Mouse (Mus musculus) CD4-positive, CD25-positive, alpha-beta regulatory T cell, adult 4 months (primary cell): ENCODE results near the gene Smim20. TPM values are rescaled to one million over a fixed set of nuclear protein-coding genes. Genes with fewer than 3 reads are reported as not detected.

Source experiments
- ATAC-seq: one replicate; pipeline ENCODE4 v1.8.0; 2017
- polyA plus RNA-seq, 2 experiments: library from polyadenylated mRNA; unstranded; fragments of 100-300 nt; shearing (Covaris generic); gene quantifications; one replicate each; pipeline ENCODE4 v1.2.1; 2017

Smim20 gene
- polyA plus RNA-seq = 100 to 1,000 TPM; 104 to 116 TPM

- peak; percentile 99 for ATAC-seq
Observed at GRCm38 (mm10) chr5:53266931-53267853, at the start of gene Smim20. Gene Smim20, plus strand, starts transcription at chr5:53267083.

DNA sequence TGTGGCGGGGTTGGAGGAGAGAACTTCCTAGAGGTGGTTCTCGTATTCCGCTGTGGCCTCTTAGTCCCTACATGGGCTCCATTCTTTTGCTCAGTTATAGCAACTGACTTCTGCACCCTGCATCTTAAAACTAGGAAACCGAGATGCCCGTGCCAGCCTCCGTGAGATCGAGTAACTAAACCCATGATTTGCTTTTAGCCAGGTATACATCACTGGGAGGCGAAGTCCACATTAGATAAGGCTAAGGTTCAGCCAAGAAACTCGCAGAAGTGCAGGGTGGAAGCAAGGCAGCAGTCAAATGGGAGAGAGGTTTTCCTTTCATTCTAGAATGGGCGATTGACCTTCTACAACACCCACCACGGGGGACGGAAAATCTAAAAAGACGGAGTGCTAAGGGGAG, 41.4 kb upstream of the Smim20 start:
- no peak for ATAC-seq

DNA sequence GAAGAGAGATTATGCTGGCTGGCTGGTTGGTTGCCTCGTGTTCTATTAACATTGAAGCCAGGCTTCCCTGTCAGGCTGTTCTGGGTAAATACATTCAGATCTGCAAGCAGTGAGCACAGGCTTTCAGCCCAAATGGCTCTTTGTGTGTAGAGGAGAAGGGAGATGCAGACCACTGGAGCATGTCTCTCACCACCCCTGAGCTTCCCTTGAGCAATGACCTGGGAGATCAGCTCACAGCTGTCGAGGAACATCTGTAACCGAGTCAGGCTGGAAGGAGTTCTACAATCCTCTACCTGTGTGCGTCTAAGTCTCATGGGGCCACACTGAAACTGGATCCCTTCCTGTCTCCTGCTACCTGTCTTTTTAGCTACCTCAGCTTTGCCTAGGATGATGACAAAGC, 36.3 kb upstream of the Smim20 start:
- ATAC-seq = no peak

GRCm38 (mm10) chr5:53235551-53235950, 31.3 kb upstream of the Smim20 start:
- no peak for ATAC-seq

DNA sequence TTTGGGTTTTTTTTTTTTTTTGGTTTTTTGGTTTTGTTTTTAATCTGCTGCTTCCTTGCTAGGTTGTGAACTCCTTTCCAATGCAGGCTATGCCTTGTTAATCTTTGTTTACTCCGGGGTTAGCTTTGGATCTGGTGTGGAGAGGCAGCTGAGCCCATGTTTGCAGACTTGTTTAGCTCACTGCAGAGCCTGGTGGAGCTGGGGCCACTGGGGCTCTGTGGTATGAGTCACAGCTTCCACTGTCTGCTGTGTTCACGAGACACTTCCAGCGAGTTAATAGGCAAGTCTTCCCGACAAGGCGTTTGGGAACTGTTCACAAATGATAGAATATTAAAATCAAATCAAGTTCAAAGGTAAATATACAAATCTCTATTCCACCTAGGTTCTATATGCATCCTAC, 30.7 kb upstream of the Smim20 start:
- ATAC-seq = no peak

DNA sequence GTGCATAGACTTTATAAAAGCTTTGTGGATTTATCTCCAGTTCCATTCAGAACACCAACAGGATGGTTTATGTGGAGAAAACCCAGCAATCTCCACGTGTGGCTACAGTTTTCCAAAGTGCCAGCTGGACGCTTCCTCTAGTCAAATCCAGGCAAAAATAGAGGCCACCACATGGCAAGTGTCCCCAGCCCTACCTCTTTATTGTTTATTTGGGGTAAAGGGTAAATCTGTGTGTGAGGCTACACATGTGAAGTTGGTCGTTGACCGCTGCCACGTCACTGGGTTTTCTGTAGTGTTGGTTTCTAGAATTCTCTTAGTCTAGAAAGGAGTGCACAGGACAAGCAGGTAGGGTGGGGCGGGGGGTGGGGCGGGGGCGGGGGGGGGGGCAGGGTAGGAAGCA, 30.1 kb upstream of the Smim20 start:
- no peak for ATAC-seq

- no peak for ATAC-seq
Observed at GRCm38 (mm10) chr5:53238761-53239160, 28.1 kb upstream of the Smim20 start.

GRCm38 (mm10) chr5:53239189-53239588, 27.7 kb upstream of the Smim20 start:
- ATAC-seq = no peak

DNA sequence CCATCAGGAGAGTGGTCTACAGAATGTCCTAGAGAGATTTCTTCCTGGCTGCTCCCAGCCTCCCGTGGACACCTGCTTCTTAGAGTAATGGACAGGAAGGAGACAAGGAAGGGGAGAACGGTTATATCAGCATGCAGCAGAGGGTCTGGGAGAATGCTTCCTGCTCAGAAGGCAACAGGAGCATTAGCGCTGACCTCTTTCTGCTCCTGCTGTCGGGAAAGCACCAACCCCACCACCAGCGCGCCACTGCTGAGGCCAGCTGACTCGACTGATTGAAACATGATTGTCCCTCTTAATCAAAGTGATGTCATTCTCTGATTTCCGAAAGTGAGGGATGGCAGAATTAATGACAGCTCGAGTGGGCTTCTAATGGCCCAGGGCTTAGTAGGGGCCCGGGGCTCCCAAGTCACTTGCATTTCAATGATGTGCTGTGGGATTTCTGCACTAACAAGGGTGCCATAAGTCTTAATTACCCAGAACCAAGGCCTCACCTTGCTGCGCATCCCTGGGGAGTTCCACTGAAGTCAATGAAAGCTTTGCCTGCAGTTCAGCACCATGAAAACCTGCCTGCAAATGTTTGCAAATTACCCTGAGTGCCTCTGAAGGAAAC, 26.9 kb upstream of the Smim20 start:
- no peak for ATAC-seq

DNA sequence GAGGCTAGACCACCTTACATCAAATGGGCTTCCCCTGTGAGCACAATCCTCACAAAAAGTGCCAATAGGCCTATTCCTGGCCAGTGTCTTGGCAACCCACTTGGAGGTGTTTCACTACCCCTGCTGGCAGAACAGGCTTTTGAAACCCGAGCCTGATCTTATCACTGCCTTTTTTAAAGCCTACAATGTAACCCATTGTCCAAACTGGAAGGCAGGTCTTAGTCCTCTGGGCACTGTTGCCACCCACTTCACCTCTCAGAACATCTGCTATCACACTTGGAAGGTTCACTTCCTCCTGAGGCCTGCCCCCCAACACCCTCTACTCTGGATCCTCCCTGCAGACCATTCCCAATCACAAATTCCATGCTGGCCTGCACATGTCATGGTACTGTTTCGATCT, 25.8 kb upstream of the Smim20 start:
- ATAC-seq = no peak

GRCm38 (mm10) chr5:53241963-53242362, 24.9 kb upstream of the Smim20 start:
- ATAC-seq = no peak

DNA sequence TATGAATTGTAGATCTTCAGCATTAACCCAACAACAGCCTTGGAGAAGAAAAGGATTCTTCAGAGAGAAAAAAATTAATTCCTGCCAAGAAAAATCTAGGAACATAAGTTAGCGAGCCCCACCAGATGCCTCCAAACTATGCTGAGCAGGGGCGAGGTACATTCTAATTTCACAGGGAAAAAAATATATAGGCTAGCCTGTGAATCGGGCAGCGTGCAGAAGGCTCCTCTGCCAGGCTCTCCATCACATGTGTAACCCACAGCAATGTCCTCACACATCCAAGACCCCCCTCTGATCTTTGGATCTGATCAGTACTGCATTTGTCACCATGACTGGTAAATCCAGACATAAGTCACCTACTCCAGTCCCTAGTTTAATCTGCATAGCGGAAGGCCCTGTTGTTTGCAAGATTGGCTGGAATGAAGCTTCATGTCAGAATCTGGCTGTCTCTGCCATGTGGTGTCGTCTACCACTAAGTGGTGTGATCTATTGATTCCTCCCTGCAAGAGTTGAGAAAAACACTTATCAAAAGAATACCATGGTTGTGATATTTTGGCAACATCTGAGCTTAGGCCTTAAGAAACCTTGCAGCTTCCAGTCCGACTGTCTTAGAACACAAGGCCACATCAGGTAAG, 23.9 kb upstream of the Smim20 start:
- no peak for ATAC-seq

GRCm38 (mm10) chr5:53243933-53244332, 22.9 kb upstream of the Smim20 start:
- no peak for ATAC-seq

GRCm38 (mm10) chr5:53248499-53248898, 18.4 kb upstream of the Smim20 start:
- no peak for ATAC-seq

DNA sequence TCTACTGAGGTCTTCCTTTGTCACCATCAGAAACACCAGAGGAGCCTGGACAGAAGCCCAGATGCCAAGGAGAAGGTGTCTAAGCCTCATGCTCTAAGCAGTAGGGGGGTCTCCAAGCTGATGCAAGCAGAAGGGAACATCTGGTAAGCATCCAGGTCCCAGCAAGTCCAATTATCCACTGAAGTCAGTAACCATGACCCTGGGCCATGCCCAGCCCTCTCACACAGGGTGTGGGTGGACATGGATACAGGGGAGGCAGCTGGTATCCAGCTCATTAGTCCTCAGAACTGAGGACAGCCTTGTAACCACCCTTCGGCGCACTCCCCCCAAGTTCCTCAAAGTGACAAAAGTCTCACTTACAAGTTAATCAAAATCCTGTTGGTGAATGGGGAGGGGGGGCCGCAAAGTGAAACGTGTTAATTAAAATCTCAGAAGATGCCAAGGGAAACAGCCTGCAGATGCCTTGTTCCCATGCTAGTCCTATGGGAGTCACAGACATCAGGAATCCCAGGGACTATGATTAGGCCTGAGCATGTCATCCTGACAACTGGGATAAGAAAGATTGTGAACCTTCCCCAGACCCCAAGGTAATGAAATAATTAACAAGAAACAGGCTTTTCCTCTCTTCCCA, 17.3 kb upstream of the Smim20 start:
- ATAC-seq = no peak

DNA sequence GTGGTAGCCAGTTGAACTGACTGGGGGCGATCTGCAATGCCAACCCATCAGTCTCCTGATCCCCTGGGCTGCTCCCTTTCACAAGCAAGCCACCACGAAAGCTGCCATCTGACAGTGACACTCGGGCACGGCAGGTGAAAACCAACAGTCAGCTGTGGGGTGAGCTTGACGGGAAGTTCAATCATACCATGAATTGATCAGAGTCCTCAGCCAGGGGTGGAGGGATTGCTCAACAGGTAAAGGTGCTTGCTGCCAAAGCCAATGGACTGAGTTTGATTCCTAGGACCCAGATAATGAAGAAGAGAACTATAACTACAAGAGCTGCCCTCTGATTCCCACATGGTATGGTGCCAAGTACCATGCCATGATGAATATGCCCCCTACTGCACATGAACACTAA, 12.7 kb upstream of the Smim20 start:
- no peak for ATAC-seq

- no peak for ATAC-seq
Observed at GRCm38 (mm10) chr5:53254821-53255220, 12.1 kb upstream of the Smim20 start.

DNA sequence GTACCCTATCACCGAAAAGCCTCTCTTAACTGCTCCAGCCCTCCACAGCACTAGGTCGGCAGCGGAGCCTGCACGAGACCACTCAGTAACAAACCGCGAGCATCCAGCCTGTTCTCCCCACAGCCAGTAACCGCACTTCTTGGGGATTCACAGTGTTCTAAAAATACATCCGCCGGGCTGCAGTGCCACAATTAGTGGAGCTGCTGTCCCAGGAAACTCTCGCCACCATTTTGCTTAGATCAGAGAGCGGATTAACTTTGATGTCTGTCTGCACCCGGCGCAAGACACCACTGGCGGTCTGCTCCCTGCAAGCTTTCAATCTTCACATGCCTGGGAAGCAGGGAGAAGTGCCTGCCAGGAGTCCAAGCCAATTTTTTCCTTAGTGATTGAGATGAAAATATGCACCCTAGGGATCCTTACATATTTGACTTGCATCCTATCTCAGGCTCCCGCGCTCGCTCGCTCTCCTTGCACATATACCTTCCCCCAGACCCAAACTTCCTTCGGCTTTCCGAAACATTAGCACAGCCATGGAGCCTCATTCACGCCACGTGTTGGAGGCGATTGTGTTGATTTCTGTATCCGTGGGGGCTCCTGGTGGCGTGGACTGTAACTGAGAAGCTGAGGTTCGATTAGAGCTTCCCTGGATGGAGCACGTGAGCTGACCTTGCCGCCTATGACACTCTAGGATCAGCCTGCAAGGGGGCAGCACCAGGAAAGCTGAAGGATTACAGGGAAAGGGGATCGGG, 8.7 kb upstream of the Smim20 start:
- peak; percentile 83 for ATAC-seq

DNA sequence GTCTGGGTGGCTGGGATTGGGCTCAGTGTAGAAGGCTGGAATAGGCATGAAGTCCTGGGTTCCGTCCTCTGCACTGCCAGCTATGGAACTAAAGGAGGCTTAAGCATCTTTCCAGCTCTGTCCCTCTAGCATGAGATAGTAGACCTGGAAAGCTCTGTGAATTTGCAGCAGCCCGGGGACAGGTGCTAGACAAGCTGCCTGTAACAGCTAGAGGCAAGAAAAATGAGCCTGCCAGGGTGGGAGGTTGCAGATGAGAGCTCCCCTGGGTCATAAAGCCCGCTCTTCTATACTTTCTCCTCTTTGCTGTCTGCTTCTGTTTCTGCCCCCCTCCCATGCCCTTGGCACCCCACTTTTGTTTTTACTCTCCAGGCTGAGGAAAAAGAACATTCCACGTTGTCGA, 7.0 kb upstream of the Smim20 start:
- ATAC-seq = no peak

DNA sequence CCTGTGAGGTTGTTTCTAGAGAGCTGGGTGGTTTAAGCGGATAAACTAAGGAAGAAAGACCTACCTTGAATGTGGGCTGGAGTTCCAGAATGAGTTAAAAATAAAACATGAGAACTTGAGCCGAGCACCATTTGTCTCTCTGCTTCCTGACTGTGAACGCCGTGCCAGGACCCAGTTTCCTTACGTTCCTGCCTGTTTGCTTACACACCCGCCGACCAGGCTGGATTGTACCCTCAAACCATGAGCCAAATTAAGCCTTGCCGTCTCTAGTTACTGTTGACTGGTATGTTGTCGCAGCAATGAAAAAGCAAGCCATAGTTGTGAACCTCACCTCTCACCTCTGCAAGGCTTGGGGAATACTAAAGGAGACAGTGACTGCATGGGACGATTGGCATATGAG, 4.9 kb upstream of the Smim20 start:
- ATAC-seq = no peak

DNA sequence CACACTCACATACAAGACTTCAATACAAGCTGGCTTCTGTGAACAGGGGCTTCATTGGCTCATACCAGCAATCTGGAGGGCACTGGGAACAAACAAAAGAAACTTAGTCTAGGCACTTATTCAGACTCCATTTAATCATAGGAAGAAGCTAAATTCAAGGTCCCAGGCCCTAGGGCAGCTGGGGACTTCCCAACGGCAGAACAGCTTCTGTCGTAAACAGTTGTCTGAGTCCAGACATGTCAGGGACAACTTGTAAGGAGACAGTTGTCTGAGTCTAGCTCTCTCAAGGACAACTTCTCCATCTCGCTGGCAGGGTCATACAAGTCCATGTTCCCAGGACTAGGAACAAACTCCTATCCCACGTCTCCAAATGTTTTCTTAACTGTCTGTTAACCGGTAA, 2.8 kb upstream of the Smim20 start:
- ATAC-seq = no peak

DNA sequence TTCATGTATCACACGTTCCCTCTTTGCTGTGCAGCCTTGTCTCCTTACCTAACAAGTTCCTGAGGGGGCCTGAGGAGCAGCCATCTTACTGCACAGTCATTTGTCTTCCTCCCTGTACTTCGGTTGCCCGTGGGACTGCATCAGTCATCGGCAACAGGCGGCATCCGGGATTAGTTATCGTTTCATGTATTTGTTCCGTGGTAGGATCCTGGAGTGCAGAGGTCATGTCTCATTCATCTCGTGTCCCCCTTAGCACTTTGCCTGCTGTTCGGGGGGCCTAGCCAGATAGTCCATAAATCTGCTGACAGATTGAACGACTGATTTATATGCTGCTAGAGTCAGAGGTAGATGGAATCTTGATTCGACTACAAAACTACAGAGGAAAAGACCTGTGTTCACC, 1.1 kb upstream of the Smim20 start:
- ATAC-seq = no peak

- ATAC-seq = no peak
Observed at GRCm38 (mm10) chr5:53266181-53266580, 702 bp upstream of the Smim20 start.
